Mouse (Mus musculus) splenic B cell, adult 2 months (primary cell): ENCODE measurements around the gene Scarf2.

Experiments used
- DNase-seq: peaks from one replicate; pipeline ENCODE4 v3.0.0-alpha.2; 2011; ENCODE audit warnings: low read depth, low spot score
- H3K27me3 ChIP-seq: 2 replicates; pipeline ENCODE4 v1.6.1; 2012; ENCODE audit warnings: mild to moderate bottlenecking, low read length, moderate library complexity, mixed read lengths; ENCODE audit not compliant: control insufficient read depth, poor library complexity, insufficient read depth, severe bottlenecking
- H3K36me3 ChIP-seq: 2 replicates; pipeline ENCODE4 v1.6.1; 2012; ENCODE audit warnings: mild to moderate bottlenecking, low read length, moderate library complexity, mixed read lengths; ENCODE audit not compliant: control insufficient read depth, poor library complexity, insufficient read depth, severe bottlenecking

Scarf2 gene

DNA sequence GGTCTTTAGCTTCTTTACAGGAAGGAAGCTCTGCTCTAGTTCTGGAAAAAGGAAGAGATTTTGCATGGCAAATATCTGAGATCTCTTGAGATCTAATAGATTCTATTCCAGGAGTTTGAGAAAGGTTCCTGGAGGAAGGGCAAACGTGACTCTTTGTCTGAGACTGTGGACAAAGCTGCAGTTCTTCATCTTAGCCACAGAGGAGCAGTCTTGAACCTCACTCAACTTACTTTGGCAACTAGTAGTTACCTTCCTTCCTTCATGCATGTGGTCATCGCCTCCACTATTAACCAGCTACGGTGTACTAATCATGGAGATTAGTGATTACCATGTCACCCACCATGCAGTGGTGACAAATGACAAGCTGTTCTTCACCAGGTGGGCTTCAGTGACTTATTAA is 11.7 kb upstream of the Scarf2 start:
- DNase-seq: no peak
- Histone ChIP-seq H3K36me3 (no peaks in the 10 kb centered on the region), H3K27me3 (no peaks in the 10 kb centered on the region)

GRCm38 (mm10) chr16:17792728-17793127 is 4.4 kb upstream of the Scarf2 start:
- no peak for DNase-seq
- no peaks in the 10 kb centered on the region; the same call in 1 of the 2 replicates for H3K27me3 ChIP-seq
- no peaks in the 10 kb centered on the region for H3K36me3 ChIP-seq

DNA sequence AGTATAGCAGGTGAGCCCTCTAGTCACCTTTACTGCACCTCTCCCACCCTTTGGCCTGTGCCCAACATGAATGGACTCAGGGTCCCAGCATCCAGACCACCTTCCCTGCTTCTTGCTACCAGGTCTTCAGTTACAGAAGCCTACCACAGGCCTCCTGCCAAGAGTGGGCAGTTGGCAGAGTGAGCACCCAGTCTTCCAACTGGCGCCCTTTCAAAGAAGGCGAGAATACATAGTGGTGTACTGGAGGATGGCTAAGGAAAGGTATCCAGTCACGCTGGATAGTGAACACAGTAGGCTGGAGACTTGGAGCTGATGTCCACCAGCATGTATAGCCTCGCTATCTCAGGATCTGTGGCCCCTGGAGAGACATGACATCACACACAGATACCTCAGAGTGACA is 3.0 kb upstream of the Scarf2 start:
- no peaks in the 10 kb centered on the region; the same call in 1 of the 2 replicates for H3K27me3 ChIP-seq
- H3K36me3 ChIP-seq: no peaks in the 10 kb centered on the region
- no peak for DNase-seq

DNA sequence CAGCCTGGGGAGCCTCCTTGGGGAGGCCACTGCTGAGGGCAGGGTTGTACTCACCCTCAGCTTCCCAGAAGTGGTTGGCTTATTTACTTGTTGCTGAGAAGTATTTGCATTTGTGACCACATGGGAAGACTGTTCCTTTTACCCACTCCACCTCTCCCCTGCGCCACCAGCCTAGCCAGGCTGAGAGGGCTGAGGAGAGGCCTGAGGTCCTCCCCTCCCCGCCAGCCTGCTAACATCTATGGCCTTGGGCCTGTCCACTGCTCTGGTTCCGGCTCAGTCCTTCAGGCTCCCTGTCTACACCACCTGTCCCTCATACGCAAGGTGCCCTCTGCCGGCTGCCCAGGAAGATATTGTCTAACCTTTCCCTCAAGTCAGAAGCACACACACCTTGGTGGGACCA is 1.4 kb upstream of the Scarf2 start:
- Histone ChIP-seq H3K27me3 (no peaks in the 10 kb centered on the region; the same call in 1 of the 2 replicates), H3K36me3 (no peaks in the 10 kb centered on the region)
- no peak for DNase-seq

DNA sequence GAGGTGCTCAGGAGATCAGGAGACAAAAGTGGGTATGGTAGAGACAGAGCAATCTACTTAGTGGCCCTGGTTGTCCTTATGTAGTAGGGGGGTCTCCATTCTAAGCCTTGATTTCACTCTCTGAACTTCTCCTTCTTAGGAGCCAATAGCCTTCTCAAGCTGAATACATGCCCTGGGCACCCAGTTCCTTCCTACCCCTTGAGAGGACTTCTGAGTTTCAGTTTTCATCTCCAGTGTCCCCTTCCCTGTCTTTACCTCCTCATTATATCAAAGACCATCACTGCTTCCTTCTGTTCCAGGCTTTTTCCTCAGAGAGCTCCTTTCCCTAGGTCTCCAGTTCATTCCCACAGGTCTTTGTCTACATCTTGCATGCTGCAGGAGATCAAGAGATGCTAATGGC is 563 bp upstream of the Scarf2 start:
- H3K27me3 ChIP-seq: no peaks in the 10 kb centered on the region; the same call in 1 of the 2 replicates
- H3K36me3 ChIP-seq: no peaks in the 10 kb centered on the region
- no peak for DNase-seq

- no peak for DNase-seq
- H3K36me3 ChIP-seq: no peaks in the 10 kb centered on the region
- no peaks in the 10 kb centered on the region; the same call in 1 of the 2 replicates for H3K27me3 ChIP-seq
Measured at GRCm38 (mm10) chr16:17797812-17798311, 780 bp downstream of the Scarf2 start.

DNA sequence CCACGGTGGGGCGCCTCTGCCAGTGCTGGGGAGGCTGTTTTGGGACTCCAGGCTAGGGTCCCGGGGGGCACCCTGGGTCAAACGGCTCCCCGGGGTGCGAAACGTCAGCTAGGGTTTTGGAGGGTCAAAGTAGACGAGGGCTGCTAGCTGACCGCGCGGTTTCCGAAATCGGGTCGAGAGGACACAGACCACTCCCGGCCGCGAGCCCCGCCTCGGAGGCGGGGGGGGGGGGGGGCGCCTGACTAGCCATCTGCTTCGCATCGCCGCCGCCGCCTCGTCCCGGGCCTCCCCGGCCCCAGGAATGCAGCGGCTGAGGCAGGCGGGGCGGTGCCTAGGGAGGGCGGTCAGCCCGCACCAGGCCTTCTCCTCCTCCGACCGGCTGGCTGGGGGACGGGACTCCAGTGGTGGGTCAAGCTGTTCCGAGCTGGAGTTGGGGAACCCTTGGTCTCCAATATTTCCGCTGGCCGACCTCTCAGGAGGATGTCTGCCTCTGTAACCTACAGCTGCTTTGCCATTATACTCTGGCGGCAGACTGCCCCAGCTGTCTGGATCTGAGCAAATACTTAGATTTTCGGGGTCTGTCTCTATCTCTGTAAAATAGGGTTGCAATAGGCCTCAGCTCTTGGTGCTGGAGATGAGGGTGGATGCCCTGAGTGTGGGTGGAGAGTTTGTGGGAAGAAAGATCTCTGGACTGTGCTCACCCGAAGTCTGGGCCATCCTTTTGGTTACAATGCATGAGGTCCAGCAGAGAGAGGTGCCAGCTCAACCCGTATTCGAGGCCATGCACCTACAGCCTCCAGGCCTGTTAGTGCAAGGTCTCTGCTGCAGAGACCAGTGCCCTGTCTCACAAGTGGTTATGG is 1.5 kb downstream of the Scarf2 start:
- no peaks in the 10 kb centered on the region for H3K36me3 ChIP-seq
- no peak for DNase-seq
- H3K27me3 ChIP-seq: no peaks in the 10 kb centered on the region; the same call in 1 of the 2 replicates

GRCm38 (mm10) chr16:17799584-17799983 is 2.5 kb downstream of the Scarf2 start:
- Histone ChIP-seq H3K36me3 (no peaks in the 10 kb centered on the region), H3K27me3 (no peaks in the 10 kb centered on the region; the same call in 1 of the 2 replicates)
- DNase-seq: no peak

- Histone ChIP-seq H3K27me3 (no peaks in the 10 kb centered on the region; the same call in 1 of the 2 replicates), H3K36me3 (no peaks in the 10 kb centered on the region)
- DNase-seq: no peak
Measured at GRCm38 (mm10) chr16:17801777-17802455, 4.8 kb downstream of the Scarf2 start.

DNA sequence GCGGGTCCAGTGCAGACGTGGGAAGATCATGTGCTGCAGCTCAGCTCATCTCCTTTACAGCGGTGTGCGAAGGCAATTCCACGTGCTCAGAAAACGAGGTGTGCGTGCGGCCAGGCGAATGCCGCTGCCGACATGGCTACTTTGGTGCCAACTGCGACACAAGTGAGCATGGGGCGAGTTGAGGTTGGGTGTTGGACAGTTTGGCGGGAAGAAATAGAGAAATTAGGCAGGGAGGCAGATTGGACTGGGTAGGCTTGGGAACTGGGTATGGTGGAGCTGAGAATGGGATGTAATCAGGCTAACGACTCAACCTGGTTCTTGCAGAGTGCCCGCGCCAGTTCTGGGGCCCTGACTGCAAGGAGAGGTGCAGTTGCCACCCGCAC is 5.4 kb downstream of the Scarf2 start:
- Histone ChIP-seq H3K27me3 (no peaks in the 10 kb centered on the region), H3K36me3 (no peaks in the 10 kb centered on the region)
- no peak for DNase-seq

DNA sequence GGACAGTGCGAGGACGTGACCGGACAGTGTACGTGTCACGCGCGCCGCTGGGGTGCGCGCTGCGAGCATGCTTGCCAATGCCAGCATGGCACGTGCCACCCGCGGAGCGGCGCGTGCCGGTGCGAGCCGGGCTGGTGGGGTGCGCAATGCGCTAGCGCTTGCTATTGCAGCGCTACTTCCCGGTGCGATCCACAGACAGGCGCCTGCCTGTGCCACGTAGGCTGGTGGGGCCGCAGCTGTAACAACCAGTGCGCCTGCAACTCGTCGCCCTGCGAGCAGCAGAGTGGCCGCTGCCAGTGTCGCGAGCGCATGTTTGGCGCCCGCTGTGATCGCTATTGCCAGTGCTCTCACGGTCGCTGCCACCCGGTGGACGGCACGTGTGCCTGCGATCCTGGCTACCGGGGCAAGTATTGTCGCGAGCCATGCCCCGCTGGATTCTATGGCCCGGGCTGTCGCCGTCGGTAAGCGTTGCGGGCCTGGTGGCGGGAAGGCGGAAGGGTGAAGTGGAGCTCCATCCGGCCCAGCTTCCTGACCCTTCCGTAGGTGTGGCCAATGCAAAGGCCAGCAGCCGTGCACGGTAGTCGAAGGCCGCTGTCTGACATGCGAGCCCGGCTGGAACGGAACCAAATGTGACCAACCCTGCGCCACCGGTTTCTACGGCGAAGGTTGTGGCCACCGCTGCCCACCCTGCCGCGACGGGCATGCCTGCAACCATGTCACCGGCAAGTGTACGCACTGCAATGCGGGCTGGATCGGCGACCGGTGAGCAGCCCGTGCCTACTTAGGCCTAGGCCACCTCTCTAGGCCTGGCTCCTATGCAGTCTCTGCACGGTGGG is 6.0 kb downstream of the Scarf2 start:
- no peaks in the 10 kb centered on the region for H3K36me3 ChIP-seq
- peak; percentile 53 for DNase-seq
- no peaks in the 10 kb centered on the region for H3K27me3 ChIP-seq

GRCm38 (mm10) chr16:17803675-17804448 is 6.8 kb downstream of the Scarf2 start:
- Histone ChIP-seq H3K36me3 (no peaks in the 10 kb centered on the region), H3K27me3 (no peaks in the 10 kb centered on the region)
- no peak for DNase-seq

GRCm38 (mm10) chr16:17804449-17804912 is 7.4 kb downstream of the Scarf2 start:
- Histone ChIP-seq H3K36me3 (no peaks in the 10 kb centered on the region), H3K27me3 (no peaks in the 10 kb centered on the region)
- DNase-seq: peak; percentile 47

GRCm38 (mm10) chr16:17804982-17805381 is 7.9 kb downstream of the Scarf2 start:
- no peaks in the 10 kb centered on the region for H3K27me3 ChIP-seq
- H3K36me3 ChIP-seq: no peaks in the 10 kb centered on the region
- no peak for DNase-seq
